Mouse (Mus musculus) heart, adult 2 months (tissue): ENCODE data around the gene Gpr1. TPM values are rescaled to one million over a fixed set of nuclear protein-coding genes. Genes with fewer than 3 reads are reported as not detected.
"Not testable (repeated sequence)": the region's sequence is repeated elsewhere in the genome, so short reads cannot be mapped to it uniquely, and the experiment has no call there.

Source experiments
- DNase-seq, 2 experiments: peaks; one replicate each; pipeline ENCODE4 v3.0.0; 2021
- H3K27ac ChIP-seq: fragments of 200-600 bp; 2 replicates; pipeline ENCODE4 v1.8.1; 2022
- H3K27me3 ChIP-seq: fragments of 200-500 bp; 2 replicates; pipeline ENCODE4 v1.6.1; 2012; ENCODE audit warnings: mild to moderate bottlenecking, low read length, inconsistent platforms, mixed read lengths; ENCODE audit not compliant: control insufficient read depth, insufficient read depth
- H3K36me3 ChIP-seq: fragments of 200-500 bp; 2 replicates; pipeline ENCODE4 v1.6.1; 2012; ENCODE audit warnings: low read length, inconsistent platforms; ENCODE audit not compliant: control insufficient read depth, insufficient read depth
- H3K4me1 ChIP-seq: fragments of 200-500 bp; 2 replicates; pipeline ENCODE4 v1.6.1; 2011; ENCODE audit warnings: low read length; ENCODE audit not compliant: control insufficient read depth, insufficient read depth
- H3K4me3 ChIP-seq: fragments of 200-600 bp; 2 replicates; pipeline ENCODE4 v1.8.1; 2022
- H3K79me2 ChIP-seq: fragments of 200-500 bp; replicated peaks from 2 replicates; pipeline ENCODE4 v1.6.1; 2012; ENCODE audit warnings: mild to moderate bottlenecking, inconsistent platforms, low read length, moderate library complexity, mixed read lengths; ENCODE audit not compliant: control insufficient read depth, insufficient read depth
- H3K9ac ChIP-seq: fragments of 200-500 bp; 2 replicates; pipeline ENCODE4 v1.6.1; 2012; ENCODE audit warnings: low read depth, mild to moderate bottlenecking, control low read depth, inconsistent platforms, low read length, mixed read lengths
- CTCF ChIP-seq: fragments of 200-600 bp; IDR thresholded peaks from 2 replicates; pipeline ENCODE4 v1.8.1; 2022; ENCODE audit warnings: antibody characterized with exemption, mild to moderate bottlenecking, moderate library complexity
- EP300 ChIP-seq: fragments of 200-500 bp; IDR thresholded peaks from 2 replicates; pipeline ENCODE4 v1.6.1; 2011; ENCODE audit warnings: low read depth, low read length, control low read depth; ENCODE audit not compliant: insufficient read depth
- POLR2A ChIP-seq: fragments of 200-500 bp; IDR thresholded peaks from 2 replicates; pipeline ENCODE4 v1.6.1; 2011; ENCODE audit warnings: mild to moderate bottlenecking, low read depth, low read length, control low read depth; ENCODE audit not compliant: insufficient read depth
- WGBS: fragments of 180-500 bp; shearing (Covaris S2); methylation state at CpG from one replicate; pipeline ENCODE4 v1.1.7; 2018; 5-methylcytosine and 5-hydroxymethylcytosine counted together
- intact Hi-C: fragments of 180-260 bp; cut with DNase I; formaldehyde crosslinking; loops from one replicate; pipeline ENCODE4 v1.15.1; 2025
- polyA plus RNA-seq: library from polyadenylated mRNA; depleted of rRNA; stranded (reverse); fragments of >200 nt; gene quantifications from 2 replicates; pipeline ENCODE4 v1.2.3, GENCODE M21; 2012
- total RNA-seq, 2 experiments: library from RNA; stranded (reverse); gene quantifications; 2 replicates each; pipeline ENCODE4 v1.2.3; 2021

The Gpr1 gene
- total and polyA plus RNA-seq, 3 experiments: 0.16 to 0.50 (median 0.31) TPM

DNA sequence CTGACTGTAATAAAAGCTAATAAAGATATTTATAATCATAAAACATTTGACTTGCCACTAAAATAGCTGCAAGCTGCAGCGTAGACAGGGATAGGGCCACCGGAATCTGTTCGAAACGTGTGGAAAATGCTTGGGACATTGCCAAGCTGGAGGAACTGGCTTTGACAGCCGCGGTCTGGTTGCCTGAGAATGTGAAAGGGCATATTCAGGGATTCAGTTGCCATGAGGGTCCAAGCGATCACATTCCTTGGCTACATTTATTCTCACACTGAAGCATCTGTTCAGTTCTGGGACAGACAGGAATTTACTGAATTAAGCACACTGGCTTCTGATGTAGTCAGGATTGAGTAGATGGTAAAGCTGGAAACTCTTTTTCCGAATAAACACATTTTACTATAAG lies 23.5 kb downstream of the Gpr1 start:
- no peak overlapping the region for H3K27ac ChIP-seq

DNA sequence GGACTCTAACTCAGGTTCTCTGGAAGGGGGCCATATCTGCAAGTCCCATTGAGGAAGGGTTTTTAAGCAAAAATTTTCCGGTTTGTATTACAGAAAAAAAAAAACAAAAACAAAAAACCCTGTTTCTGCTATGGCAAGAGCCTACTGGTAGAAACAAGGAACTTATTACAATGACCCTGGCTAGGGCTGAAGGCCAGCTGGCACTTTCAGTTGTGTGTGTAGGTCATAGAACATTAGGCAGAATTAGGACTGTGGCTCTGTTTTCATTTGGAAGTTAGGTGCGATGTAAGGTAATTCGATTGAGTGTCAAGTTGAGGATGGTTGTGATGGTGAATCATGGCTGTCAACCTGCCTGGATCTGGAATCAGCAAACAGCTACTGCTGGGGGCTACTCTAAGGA lies 25.8 kb downstream of the Gpr1 start:
- Histone ChIP-seq H3K36me3 (no peaks in the 10 kb centered on the region), H3K4me3 (no peak overlapping the region), H3K27ac (no peak overlapping the region), H3K4me1 (peaks cover 2% of the 10 kb centered on the region; the same call in 1 of the 2 replicates), H3K79me2 (no peaks in the 10 kb centered on the region), H3K27me3 (no peaks in the 10 kb centered on the region), H3K9ac (no peak overlapping the region)
- DNase-seq: no peak
- intact Hi-C loops: loop anchor here (10.0 kb wide), 1 partner anchor 296 kb away; no protein-coding TSS in a partner anchor
- TF ChIP-seq CTCF (no peak), POLR2A (no peak), EP300 (no peak)
- WGBS: 72% methylated on average over 3 of the region's 3 CpGs

More for the DNA sequence above, 23.5 kb downstream of the Gpr1 start:
- Histone ChIP-seq H3K9ac (no peak overlapping the region), H3K4me3 (no peak overlapping the region), H3K79me2 (no peaks in the 10 kb centered on the region), H3K36me3 (no peaks in the 10 kb centered on the region), H3K27me3 (no peaks in the 10 kb centered on the region), H3K4me1 (peaks cover 2% of the 10 kb centered on the region; the same call in 1 of the 2 replicates)
- DNase-seq: no peak
- TF ChIP-seq CTCF (no peak), POLR2A (no peak), EP300 (no peak)
- intact Hi-C loops: no loop called here
- 28% methylated on average over 8 of the region's 8 CpGs for WGBS

DNA sequence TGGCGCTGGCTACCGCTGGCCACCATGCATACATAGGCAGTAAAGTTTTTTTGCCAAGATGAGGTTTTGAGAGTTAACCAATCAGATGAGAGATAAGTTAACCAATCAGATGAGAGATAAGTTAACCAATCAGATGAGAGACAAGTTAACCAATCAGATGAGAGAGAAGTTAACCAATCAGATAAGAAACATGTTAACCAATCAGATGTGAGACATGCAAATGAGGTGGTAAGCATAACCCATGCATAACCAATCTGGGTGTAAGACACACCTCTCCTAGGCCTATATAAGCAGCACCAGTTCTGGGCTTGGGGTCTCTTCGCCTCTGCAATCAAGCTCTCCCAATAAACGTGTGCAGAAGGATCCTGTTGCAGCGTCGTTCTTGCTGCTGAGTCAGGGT lies 28.9 kb downstream of the Gpr1 start:
- H3K79me2 ChIP-seq: not testable (repeated sequence)

DNA sequence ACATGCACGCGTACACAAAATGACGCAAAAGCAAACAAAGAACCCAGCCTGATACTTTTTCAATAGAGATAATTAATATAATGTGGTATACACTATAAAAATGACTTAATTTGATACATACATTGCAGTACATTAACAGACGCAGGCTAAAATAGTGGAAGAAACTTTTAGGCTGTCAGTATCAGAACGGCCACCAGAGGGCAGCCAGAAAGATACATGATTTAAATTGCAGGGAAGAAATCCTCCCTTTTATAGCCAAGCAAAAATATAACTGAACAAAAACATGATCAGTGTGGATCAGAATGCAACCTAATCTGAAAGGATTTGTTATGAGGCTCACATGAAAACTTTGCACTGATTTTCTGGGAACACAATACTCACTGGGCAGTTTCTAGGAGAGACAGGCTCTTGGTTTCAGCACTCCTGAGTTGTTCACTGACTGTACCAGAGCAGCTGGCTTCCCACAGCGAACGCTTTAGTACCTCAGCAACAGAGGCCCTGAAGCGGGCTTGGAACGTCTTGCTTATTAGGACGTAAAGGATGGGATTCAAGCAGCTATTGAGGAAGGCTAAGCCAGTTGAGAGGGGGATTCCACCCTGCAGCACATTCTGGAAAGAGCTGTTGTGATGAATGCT lies 31.6 kb downstream of the Gpr1 start:
- Histone ChIP-seq H3K27me3 (no peaks in the 10 kb centered on the region), H3K79me2 (no peaks in the 10 kb centered on the region), H3K4me1 (no peaks in the 10 kb centered on the region; the same call in none of the 2 replicates), H3K9ac (no peak overlapping the region), H3K4me3 (no peak overlapping the region), H3K27ac (no peak overlapping the region), H3K36me3 (peaks cover 9% of the 10 kb centered on the region)
- 56% methylated on average over 10 of the region's 10 CpGs for WGBS
- peak; percentile 34 to 63 for DNase-seq
- intact Hi-C loops: loop anchor here (5.0 to 10.0 kb wide), 2 partner anchors 55 to 302 kb away; no protein-coding TSS in a partner anchor
- TF ChIP-seq POLR2A (no peak), EP300 (no peak), CTCF (peak; percentile 91)

More for the DNA sequence above, 28.9 kb downstream of the Gpr1 start:
- DNase-seq, H3K36me3 ChIP-seq, H3K27ac ChIP-seq, H3K4me3 ChIP-seq, H3K27me3 ChIP-seq, H3K4me1 ChIP-seq, H3K9ac ChIP-seq: not testable (repeated sequence)
- 98% methylated on average over 6 of the region's 6 CpGs for WGBS
- intact Hi-C loops: loop anchor here (10.0 kb wide), 1 partner anchor 299 kb away; no protein-coding TSS in a partner anchor

DNA sequence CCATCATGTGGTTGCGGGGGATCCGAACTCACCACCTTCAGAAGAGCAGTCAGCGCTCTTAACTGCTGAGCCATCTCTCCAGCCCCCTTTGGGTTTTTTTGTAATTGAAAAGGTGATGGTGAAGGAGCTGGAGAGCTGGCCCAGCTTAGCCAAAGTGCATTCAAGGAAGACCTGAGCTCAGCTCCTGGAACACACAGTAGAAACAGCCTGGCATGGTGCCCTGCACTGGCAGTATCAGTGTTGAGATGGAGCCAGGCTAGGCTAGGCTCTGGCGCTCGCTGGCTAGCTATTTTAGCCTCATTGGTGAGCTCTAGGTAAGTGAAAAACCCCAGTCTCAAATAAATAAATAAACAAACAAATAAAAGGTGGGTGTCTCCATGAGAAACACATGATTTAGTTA lies 32.1 kb downstream of the Gpr1 start:
- Histone ChIP-seq H3K9ac (no peak overlapping the region), H3K27ac (no peak overlapping the region), H3K27me3 (no peaks in the 10 kb centered on the region), H3K36me3 (peaks cover 12% of the 10 kb centered on the region), H3K79me2 (no peaks in the 10 kb centered on the region; the same call in 1 of the 2 replicates), H3K4me3 (no peak overlapping the region), H3K4me1 (no peaks in the 10 kb centered on the region; the same call in none of the 2 replicates)
- intact Hi-C loops: loop anchor here (5.0 to 10.0 kb wide), 2 partner anchors 55 to 303 kb away; no protein-coding TSS in a partner anchor
- WGBS: 66% methylated on average over 5 of the region's 5 CpGs
- peak; percentile 72 to 83 for DNase-seq
- no peak for TF ChIP-seq CTCF
- no peak for TF ChIP-seq POLR2A
- no peak for TF ChIP-seq EP300

DNA sequence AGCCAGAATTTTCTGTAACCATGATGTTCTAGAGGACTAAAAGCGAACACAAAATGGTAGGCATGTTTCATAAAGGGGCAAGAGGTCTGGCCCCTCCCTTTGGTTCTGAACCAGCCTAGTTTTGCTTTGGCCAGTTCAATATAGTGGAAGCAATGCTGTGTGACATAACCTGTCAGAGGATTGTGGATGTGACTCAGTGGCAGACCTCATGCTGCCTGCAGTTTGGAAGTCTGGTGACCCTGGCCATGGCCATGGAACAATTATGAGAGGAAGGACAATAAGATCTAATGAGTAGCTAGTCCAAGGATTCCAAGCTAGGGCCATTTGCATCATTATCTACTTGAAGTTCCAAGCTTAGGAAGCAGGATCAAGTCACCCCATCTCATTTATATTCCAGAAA lies 32.9 kb downstream of the Gpr1 start:
- Histone ChIP-seq H3K27ac (no peak overlapping the region), H3K4me3 (no peak overlapping the region), H3K27me3 (no peaks in the 10 kb centered on the region), H3K36me3 (peaks cover 12% of the 10 kb centered on the region), H3K9ac (no peak overlapping the region), H3K79me2 (no peaks in the 10 kb centered on the region; the same call in 1 of the 2 replicates), H3K4me1 (no peaks in the 10 kb centered on the region; the same call in none of the 2 replicates)
- no peak for DNase-seq
- intact Hi-C loops: loop anchor here (5.0 to 10.0 kb wide), 2 partner anchors 56 to 303 kb away; no protein-coding TSS in a partner anchor
- TF ChIP-seq CTCF: no peak
- no peak for TF ChIP-seq EP300
- TF ChIP-seq POLR2A: no peak
- 98% methylated on average over 1 of the region's 1 CpGs for WGBS
